Mouse (Mus musculus): ENCODE results near the gene Gm47841. TPM values are rescaled to one million over a fixed set of nuclear protein-coding genes. Genes with fewer than 3 reads are reported as not detected.

The Gm47841 gene
- total RNA-seq, 2 experiments from 2014 or later: not detected

DNA sequence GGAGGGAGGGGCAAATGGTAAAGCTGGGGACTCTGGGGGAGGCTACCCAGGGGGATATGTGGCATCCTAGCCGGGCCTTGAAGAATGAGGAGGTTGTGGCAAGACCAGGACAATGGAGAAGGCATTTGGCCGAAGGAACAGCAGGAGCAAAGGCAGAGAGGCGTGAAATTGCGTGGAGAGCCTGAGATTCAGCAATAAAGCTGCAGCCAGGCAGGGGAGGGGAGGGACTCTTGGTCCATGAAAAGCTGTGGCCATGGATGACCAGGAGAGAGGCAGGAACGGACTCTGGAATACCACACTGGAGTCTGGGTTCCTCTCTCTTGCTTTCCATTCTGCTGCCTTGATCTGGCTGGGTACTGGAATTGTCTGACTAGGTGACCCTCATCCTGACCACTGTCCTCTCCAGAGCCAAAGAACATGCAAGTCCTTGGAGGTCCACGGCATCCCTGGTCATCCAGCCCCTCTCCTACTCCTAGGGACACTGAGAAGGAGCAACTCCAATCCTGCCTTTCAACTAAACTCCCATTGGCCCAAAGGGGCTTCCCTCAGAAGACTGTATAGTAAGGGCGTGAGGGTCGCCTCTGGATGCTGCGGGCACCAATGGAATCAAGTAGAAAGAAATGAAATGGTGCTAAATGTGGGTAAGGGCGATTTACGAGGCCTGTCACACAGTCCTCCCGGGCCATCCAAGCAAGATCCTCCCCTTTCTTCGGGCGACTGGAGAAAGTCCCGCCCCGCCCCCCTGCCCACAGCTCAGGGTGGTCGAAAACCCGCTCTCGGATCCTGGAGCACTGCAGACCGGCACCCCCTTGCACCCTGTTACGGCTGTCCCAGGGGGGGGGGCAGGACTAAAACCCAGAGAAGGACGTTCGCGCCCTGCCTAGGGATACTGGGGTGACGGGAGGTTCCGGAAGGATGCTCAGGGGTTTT, 29.1 kb upstream of the Gm47841 start:
- no peak for DNase-seq (ENCODE audit: low spot score in 2 of 2)
- intact Hi-C loops (cut with DNase I): no loop called here

DNA sequence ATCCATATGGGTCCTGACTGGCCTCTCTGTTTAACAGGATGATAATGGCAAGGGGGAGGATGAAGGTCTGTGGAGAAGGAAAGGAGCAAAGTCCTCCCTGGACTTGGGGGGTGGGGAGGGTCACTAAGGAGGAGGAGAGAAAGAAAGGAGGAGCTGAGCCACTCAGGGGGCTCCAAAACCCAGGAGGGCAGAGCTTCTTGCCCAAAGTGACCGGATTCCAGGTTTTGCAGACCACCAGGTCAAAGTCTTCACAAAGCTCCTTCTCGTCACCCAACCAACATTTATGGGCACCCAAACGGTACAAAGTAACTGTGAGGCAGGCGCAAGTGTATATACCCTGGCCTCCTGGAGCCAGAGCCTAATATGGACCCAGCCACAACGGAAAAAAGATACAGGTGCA, 28.5 kb upstream of the Gm47841 start:
- DNase-seq (ENCODE audit: low spot score in 2 of 2): no peak
- intact Hi-C loops (cut with DNase I): no loop called here

DNA sequence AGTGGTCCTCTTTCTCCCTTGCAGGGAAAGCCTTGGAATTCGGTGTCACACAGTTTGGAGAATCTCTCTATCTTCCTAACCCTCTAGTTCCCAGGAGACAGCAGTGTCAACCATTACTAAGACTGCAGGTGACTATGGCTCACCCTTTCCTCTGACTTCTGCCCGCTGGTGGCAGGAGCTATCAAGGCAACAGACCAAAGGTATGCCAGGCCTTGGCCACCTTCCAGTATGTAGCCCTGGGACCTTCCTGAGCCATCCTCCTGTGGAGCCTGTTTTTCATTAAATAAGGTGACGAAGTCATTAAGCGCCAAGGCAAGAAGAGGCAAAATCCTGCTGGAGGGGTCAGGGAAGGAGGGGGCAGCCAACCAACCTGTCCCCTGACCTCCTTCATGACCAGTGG, 28.0 kb upstream of the Gm47841 start:
- intact Hi-C loops (cut with DNase I): no loop called here
- no peak for DNase-seq (ENCODE audit: low spot score in 2 of 2)

DNA sequence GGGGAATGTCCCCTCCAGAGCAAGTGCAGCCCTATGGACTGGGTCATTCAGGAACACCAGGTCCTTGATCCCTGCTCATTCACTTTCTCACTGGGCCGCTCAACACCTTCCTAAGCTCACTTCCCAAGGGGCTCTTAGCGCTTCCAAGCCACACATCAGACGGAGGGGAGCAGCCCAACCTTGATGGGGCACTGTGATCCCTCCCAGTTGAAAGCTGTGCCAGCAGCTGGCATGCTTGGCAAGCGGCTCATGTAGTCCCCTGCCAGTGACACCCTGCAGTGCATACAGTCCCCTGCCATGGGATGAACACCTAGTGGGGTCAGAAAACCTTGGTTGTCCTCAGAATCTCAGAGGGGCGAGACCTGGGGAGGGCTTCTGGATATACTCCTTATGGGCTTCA, 26.9 kb upstream of the Gm47841 start:
- intact Hi-C loops (cut with DNase I): no loop called here
- no peak for DNase-seq (ENCODE audit: low spot score in 2 of 2)

DNA sequence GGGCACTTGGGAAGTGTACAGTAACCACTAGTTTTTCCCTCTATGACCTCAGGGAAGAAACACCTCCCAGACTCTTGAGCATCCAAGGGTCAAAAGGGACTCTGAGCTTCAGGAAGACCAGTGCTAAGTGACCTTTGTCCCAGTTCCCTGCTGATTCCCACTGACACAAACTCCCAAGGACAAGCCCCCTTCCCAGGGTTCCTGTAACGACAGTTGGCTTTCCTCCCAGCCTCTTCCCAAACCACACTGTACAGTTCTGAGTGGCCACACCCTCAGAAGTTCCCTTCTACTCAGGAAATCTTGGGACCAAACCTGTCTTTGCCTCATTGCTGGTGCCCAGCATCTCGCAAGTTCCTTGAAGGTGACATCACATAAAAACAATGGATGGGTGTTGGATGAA, 25.5 kb upstream of the Gm47841 start:
- intact Hi-C loops (cut with DNase I): no loop called here
- DNase-seq (ENCODE audit: low spot score in 2 of 2): no peak

DNA sequence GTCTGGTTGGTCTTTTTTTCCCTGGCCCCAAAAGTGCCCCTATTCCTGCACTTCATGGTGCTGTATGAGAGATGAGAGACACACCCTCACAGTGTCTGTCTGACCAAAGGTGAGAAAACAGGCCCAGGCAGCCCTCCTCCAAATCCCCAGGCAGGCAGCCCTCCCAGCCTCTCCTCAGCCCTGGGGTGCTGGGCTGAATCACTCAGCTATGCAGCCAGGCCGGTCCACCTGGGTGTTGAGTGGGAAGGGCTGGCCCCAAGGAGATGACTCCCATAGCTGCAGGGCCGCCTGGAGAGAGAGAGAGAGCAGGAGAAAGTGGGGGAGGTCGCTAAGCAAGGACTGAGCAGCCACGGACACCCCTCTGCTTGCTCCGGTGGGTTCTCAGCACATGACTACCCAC, 23.6 kb upstream of the Gm47841 start:
- DNase-seq (ENCODE audit: low spot score in 2 of 2): no peak
- intact Hi-C loops (cut with DNase I): no loop called here

DNA sequence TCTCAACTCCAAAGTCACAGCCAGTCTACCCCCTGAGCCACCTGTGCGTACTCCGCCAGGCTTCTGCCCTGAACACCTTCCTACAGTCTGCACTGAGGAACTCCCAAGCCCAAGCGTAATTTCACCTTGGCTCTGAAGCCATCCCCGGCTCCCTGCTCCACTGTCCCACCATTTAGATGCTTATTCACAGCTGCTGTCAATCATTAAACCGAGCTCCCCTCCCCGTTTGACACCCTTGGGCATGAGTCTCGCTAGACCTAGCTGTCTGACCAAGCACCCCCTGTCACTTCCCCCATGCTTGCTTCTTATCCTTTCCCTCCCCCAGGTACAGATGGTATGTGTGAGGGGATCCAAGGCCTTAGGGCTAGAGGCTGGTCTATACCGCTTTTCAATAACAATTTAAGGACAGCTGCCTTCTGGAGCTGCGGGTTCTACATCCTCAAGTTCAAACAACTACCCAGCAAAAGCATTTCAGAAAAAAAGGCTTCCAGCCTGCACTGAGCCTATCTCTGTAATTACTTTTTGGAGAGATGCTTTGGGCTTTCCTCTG, 22.5 kb upstream of the Gm47841 start:
- DNase-seq (ENCODE audit: low spot score in 2 of 2): no peak
- intact Hi-C loops (cut with DNase I): no loop called here

DNA sequence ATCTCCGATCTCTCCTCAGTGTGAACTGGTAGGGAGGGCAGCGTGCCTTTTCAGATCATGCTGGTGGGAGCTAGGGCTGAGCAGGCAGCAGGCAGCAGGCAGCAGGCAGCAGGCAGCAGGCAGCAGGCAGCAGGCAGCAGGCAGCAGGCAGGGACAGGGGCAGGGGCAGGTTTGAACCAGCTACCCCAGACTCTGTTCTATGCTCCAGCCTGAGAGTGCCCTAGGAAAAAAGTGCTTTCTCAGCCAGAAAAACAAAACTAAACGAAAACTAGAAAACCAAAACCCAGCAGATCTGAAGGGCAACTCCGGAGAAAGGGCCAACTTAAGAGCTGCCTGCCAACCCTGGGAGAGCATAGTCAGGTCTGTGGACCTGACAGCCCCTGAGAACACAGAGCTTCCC, 21.5 kb upstream of the Gm47841 start:
- intact Hi-C loops (cut with DNase I): no loop called here
- DNase-seq (ENCODE audit: low spot score in 2 of 2): no peak

DNA sequence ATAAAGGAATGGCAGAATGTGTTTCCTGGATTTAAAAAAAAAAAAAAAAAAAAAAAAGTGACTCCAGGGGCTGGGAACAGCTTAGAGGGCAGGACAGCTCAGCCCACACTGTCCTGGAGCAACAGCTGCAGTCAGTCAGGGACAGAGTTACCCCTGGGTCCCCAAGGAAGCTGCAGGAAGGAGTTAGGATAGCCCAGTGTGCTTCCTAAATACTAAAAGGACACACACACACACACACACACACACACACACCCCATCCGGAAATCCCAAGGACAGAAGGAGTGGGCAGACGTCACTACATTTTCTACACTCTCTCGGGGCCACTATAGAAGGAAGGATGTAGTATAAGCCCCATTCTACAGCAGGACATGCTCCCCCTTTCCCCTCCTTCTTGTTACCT, 20.8 kb upstream of the Gm47841 start:
- intact Hi-C loops (cut with DNase I): no loop called here
- no peak for DNase-seq (ENCODE audit: low spot score in 2 of 2)

DNA sequence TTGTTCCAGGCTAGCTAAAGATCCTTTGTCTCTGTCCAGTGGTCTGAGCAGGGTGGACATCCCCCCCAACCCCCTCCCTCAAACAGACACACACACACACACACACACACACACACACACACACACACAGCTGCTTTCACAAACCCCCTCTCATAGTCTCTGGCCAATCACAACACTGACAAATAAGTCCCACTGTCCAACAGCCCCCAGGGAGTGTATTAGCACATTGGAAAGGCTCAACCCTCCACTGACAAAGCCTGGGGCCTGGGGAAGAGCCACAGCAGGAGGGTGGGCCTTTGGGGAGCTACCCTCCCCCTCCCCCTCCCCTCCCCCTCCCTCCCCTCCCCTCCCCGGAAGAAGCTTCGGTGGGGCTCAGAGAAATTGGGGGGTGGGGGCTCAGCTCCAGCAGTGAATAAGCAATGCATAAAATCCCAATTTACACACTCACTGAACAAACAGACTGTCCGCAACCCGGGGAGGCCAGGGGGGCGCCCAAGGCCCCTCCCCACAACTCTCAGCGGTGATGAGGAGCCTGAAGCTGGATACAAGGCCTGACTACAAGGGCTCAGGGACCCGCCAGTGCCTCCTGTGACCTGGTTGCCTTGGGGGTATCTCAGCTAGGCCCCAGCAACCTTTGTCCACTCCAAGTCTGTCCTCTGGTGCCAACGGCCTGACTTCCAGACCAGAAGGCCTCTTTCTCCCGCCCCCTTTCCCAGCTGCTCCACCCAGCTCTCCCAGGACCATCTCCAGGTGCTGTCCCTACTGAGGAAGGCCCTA, 19.9 kb upstream of the Gm47841 start:
- intact Hi-C loops (cut with DNase I): no loop called here
- DNase-seq (ENCODE audit: low spot score in 2 of 2): no peak

DNA sequence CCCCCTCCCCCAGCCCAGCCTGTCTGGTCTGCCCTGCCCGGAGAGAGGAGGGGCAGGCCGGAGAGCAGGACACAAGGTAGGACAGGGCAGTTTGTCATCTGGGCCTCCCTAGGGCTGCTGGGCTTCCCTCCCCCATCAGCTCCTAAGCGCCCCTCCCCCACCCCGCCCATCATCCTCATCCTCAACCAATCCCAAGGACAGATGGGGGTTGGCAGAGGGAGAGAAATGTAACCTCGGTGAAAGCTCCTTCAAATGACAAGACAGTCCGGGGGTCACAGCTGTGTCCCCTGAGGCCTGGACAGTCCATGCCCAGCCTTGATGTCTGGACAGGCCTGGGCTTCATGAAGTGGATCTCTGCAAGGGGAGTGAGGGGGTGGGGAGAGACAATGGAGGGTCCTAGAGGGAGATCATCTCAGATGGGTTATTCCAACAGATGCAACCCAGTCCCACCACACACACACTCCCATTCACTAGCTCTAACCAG, 19.2 kb upstream of the Gm47841 start:
- intact Hi-C loops (cut with DNase I): no loop called here
- DNase-seq (ENCODE audit: low spot score in 2 of 2): no peak

DNA sequence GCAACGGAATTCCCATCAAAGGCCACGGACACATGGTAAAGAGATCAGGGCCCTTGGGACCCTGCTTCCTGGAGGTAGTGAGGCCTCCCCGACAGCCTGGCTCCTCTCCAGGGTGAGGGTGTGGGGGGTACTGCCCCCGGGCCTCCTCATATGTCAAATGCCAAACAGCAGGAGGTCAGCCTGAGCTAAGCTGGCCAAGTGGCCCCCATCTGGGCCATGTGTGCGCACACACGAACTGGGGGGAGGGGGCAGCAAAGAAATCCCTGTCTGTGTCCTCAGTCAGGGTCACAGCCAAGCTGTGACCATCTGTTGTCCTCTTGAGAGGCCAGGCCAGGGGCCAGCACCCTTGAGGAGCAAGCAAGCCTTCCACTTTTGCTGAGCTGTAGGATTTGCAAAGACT, 17.9 kb upstream of the Gm47841 start:
- no peak for DNase-seq (ENCODE audit: low spot score in 2 of 2)
- intact Hi-C loops (cut with DNase I): no loop called here

DNA sequence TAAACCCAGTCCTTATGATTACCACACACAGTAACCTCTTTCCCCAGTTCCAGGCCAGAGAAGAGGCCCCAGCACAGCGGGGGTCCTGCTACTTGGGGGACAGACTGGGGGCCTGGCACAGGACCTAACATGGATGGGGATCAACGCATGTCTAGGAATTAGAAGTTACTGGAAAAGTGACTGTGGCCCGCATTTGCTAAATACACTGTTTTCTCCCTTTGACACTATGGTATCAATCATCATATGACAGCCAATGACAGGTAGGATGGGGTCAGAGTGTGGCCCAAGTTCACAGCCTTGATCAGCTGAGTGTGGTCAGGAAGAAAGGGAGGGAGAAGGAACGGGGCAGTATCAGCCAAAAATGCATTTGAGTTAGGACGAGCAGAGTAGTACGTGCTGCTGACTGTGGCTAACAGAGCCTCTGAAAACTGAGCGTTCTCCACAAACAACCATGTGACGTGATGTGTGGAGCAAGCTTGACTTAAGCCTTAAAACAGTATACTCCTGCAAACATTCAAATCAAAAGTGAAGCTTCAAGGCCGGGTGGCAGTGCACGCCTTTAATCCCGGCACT, 13.2 kb upstream of the Gm47841 start:
- no peak for DNase-seq (ENCODE audit: low spot score in 2 of 2)
- intact Hi-C loops (cut with DNase I): no loop called here

DNA sequence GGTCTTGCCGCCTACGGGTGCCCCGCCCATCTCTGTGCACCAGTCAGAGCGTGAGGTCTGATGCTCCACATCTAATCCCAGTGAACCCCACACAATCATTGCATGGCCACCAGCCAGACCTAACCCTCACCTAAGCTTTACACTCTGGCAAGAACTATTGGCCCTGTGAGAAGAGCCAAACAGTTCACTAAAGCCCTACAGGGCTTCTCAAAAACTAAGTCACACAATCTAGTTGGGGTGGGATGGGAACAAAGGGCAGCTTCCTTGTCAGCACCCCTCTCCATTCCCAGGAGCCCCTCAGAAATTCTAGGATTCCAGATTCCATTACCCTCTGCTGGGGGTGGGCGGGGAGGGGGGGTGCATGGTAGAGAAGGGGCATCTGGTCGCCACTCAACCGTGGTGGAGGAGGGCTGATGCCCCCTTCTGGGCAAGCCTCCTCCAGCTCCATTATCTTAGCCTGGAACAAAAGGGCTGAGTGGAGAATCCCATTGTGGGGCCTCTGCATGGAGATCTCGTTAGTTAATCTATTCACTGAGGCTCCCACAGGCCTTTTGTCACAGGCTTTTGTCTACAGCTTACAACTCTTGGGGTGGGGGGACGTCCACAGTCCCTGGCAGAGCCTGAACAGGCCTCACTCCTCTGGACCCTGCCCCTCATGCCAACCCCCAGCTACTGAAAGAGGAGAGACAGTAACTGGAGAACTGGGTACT, 12.5 kb upstream of the Gm47841 start:
- intact Hi-C loops (cut with DNase I): no loop called here
- DNase-seq (ENCODE audit: low spot score in 2 of 2): no peak

DNA sequence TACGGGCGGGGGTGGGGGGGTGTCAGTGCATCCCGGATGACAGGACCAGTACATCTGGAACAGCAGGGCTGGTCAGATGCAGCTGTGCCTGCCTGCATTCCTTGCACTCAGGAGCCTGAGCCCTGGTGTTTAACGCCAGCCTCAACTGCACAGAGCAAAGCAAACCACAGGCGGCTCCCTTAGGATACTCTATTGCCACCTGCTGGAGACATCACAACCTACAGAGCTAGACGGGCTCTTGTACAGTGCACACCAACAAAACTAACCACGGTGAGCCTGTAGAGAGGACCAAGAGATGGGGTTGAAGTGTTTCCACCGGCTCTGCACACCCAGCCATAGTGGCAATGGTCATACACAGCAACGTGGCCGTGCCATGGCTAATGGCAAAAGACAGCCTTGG, 9.0 kb upstream of the Gm47841 start:
- DNase-seq (ENCODE audit: low spot score in 2 of 2): peak in 1 of 2 experiments; percentile 76
- intact Hi-C loops (cut with DNase I): no loop called here

DNA sequence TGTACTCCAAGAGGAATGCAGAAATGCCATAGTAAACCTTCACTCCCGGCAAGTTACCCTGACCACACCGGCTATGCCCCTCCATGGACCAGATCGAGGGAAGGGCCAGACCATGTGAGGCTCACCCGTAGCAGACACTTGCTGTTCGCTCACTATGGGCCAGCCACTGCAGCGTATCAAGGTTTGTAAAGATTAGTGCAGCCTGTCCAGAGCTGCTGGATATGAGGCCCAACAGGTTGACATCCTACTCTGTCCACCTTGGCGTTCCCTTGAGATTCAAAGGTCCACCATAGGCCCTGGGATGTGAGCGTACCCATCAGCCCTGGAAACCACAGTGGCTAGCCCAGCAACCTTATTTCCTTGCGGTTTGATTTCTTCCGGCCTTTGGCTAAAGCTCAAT, 7.3 kb upstream of the Gm47841 start:
- DNase-seq (ENCODE audit: low spot score in 2 of 2): no peak
- intact Hi-C loops (cut with DNase I): no loop called here

DNA sequence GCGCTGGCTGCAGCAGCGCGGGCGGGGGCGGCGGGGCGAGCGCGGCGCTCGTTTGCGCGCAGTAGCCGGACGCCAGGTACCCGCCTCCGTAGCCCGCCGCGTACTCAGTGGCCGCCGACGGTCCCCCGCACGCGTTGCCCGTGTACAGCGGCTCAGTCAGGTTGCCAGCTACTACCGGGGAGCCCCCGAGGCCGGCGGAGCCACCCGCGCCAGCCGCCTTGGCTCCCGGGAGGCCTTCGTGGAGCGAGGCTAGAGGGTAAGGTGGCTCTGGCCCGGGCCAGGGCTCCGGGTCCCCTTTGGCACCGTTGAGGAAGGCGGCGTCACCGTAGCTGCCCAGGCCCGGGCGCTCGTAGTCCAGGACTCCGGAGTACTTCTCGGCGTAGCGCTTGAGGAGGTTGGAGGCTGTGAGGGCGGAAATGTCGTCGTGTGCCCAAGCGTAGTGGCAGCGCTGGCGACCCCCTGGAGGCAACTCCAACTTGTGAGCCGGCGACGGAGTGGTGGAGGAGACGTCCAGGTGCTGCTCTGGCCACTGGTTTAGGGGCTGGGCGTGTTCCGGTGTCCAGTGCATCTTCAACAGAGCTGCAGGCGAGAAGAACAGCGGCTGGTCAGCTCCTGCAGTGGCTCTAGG, 6.7 kb upstream of the Gm47841 start:
- DNase-seq (ENCODE audit: low spot score in 2 of 2): no peak
- intact Hi-C loops (cut with DNase I): no loop called here

DNA sequence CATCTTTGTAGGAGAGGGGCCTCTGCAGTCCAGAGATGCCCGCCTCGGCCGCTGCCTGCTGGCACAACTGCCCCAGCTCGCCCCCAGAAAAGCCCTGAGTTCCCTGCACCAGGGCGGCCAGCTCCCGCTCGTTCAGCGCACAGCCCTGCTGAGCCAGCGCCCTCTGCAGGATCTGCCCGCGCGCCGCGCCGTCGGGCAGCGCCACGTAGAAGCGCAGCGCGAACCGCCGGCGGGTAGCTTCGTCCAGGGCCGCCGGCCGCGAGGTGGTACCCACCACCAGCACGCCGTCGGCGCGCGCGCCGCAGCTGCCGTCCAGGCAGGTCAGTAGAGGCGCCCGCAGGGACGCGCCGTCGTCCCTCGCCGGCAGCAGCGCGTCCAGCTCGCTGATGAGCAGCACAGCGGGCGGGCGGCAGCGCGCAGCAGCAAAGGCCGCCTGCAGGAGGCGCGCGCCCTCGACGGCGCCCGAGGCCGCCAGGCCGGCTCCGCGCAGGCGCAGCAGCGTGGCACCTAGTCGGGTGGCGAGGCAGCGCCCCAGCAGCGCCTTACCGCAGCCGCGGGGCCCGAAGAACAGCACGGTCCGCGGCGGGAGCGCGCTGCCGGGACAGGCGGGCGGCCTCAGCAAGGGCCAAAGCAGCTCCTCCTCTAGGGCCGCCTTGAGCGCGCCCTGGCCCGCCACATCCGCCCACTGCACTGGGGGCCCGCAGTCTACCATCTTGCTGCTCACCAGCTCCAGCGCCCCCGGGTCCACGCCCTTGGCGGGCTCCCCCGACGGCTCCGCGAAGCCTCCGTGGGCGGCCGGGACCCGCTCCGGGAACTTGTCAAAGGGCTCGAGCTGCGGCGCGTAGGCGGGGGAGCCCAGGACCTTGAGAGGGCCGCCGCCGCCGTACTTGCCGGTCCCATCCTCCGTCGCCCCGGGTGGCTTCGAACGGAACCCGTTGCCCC, 5.6 kb upstream of the Gm47841 start:
- DNase-seq (ENCODE audit: low spot score in 2 of 2): no peak
- intact Hi-C loops (cut with DNase I): no loop called here

Measured in left cerebral cortex, postnatal 25 days (tissue).